Mouse (Mus musculus) embryonic fibroblast, embryonic 13.5 days (primary cell): Measurements from ENCODE around the gene Sar1a.

Experiments
- CTCF ChIP-seq: IDR thresholded peaks from 2 replicates; pipeline ENCODE4 v1.5.1; 2011; ENCODE audit warnings: mild to moderate bottlenecking, control low read depth, low read length, moderate library complexity, borderline replicate concordance; ENCODE audit not compliant: insufficient read depth
- POLR2A ChIP-seq: IDR thresholded peaks from 2 replicates; pipeline ENCODE4 v1.6.1; 2011; ENCODE audit warnings: low read depth, mild to moderate bottlenecking, control low read depth, low read length, moderate library complexity

DNA sequence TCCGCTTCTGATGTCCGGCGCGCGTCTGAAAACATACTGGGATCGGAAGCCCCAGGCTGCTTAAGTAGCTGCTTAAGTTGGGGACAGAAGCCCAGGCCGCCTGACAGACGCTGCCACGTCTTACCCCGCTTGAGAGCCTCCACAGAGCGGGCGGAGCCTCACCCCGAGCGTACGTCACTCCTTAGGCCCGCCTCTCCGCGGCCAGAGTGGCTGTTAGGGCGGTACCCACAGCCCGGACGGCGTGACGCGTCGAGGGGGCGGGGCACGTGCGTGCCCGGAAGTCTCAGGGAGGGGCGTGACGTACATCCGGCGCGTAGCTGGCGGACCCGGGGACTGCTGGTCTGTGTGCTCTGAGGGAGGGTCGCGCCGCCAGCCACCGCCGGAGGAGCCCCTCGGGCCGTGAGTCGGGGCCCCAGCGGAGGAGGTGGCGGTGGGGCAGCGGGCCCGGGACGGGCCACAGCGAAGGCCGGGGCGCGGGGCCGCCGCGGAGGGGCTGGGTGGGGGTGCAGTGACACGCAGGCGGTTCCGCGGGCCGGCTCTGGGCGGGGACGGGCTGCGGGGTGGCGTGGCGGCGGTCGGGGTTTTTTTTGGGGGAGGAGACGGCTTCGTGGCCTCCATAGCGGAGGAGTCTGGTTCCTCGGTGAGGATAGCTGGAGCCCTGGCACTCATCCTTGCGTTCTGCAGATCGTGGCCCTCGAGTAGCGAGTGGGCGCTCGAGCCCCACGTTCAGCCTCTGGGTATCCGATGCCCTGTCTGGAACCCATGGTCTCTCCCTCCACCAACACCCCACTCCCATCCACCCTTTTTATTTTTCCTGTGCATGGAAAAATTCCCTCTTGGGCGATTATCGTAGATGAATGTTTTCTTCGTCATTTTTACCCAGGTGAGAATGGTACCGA lies at the start of gene Sar1a:
- TF ChIP-seq CTCF (no peak), POLR2A (peak; percentile 94)
